Mouse (Mus musculus) C2C12 (cell line): ENCODE measurements around the gene Frg2f1.

ENCODE experiments used
- CEBPB ChIP-seq: IDR thresholded peaks from one replicate; pipeline ENCODE4 v1.6.1; 2011; ENCODE audit warnings: low read depth, mild to moderate bottlenecking, control low read depth, moderate library complexity
- CTCF ChIP-seq: IDR thresholded peaks from one replicate; pipeline ENCODE4 v1.5.1; 2011; ENCODE audit not compliant: control insufficient read depth, insufficient read depth, insufficient read length
- FOSL1 ChIP-seq: IDR thresholded peaks from one replicate; pipeline ENCODE4 v1.8.0; 2011; ENCODE audit warnings: mild to moderate bottlenecking, low read length; ENCODE audit not compliant: poor library complexity, insufficient read depth, severe bottlenecking
- MAX ChIP-seq: IDR thresholded peaks from one replicate; pipeline ENCODE4 v1.6.1; 2011; ENCODE audit warnings: mild to moderate bottlenecking, control low read depth
- MYOD1 ChIP-seq: IDR thresholded peaks from one replicate; pipeline ENCODE4 v1.6.1; 2011; ENCODE audit warnings: low read depth; ENCODE audit not compliant: control insufficient read depth, insufficient read length
- USF1 ChIP-seq: IDR thresholded peaks from one replicate; pipeline ENCODE4 v1.6.1; 2011; ENCODE audit warnings: low read depth, mild to moderate bottlenecking, control low read depth, moderate library complexity

DNA sequence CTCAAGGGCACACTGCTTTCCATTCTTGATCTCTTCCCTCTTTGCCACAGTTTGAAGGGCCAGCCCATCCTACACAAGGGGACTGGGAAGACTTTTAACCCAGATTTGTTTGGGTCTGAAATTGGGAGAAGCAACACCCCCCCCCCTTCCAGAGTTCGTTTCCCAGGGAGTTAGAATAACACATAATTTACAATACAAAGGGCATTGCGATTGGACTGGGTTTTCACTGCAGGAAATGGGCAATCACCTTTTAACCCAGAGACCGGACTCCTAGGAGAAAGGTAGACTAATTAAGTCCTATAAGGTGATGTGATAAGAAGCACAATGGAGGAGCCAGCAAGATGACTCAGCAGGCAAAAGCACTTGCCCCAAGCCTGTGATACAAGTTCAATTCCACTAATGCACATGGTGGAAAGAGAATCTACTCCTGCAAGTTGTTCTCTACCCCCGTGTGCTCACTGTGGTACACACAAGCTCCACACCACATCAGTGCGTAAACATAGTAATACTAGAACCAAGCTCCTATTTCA is 40.9 kb downstream of the Frg2f1 start:
- no peak for TF ChIP-seq CTCF
- no peak for TF ChIP-seq USF1
- no peak for TF ChIP-seq MYOD1
- no peak for TF ChIP-seq FOSL1
- no peak for TF ChIP-seq CEBPB
- TF ChIP-seq MAX, result no peak
